Mouse (Mus musculus): ENCODE results near the gene Trio.

DNA sequence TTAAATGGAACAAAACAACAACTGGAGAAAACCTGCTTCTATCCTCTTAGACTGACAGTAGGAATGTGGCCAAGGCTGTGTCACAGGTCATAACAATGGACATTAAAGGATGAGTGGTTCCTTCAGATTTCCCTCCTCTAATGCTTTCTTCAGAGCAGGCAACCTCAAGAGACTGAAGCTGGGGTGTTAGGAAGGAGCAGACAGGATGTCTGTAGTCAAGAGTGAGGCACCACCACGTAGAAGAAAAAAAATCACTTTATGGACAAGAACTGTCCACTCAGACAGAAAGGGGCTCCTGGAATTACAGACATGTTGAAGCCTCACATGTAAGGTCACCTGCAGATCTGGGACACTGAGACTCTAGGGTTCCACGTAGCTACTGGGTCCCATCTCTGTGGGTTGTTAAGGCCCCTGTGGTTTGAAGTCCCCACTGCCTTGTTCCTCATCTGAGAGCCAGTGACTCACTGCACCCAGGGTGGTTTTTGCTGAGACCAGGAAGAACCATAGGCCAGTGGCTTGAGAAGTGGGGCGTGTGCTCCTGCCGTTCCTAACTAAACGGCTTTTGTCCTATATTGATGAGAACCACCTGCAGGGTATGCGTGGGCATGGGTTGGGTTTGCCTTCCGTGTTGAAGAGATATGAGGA, 316.6 kb downstream of the Trio start:
- no peak for TF ChIP-seq CTCF (IDR thresholded peaks at IDR 0.05; ENCODE audit: extremely low read depth, insufficient read depth, insufficient read length, insufficient replicate concordance)
- no peak for TF ChIP-seq POLR2A (IDR thresholded peaks at IDR 0.05; ENCODE audit: low read depth, low read length)
